Mouse (Mus musculus) myocyte (in vitro differentiated cells): ENCODE data around the gene Hsf2bp.

ENCODE experiments used
- MYOG ChIP-seq, 3 experiments: IDR thresholded peaks; one replicate each; pipeline ENCODE4 v1.6.1; 2011; ENCODE audit warnings: control low read depth in 2 of 3, low read depth in 2 of 3, mild to moderate bottlenecking in 2 of 3; ENCODE audit not compliant: insufficient read length in 2 of 3, control insufficient read depth in 1 of 3, insufficient read depth in 1 of 3
- POLR2A ChIP-seq: IDR thresholded peaks from one replicate; pipeline ENCODE4 v1.6.1; 2011; ENCODE audit warnings: low read depth, mild to moderate bottlenecking, control low read depth, moderate library complexity; ENCODE audit not compliant: insufficient read length
- TCF3 ChIP-seq: IDR thresholded peaks from one replicate; pipeline ENCODE4 v1.6.1; 2011; ENCODE audit warnings: low read depth, control low read depth; ENCODE audit not compliant: insufficient read length

GRCm38 (mm10) chr17:32046541-32046940 is 10.4 kb upstream of the Hsf2bp start:
- TF ChIP-seq MYOG (IDR thresholded peaks at IDR 0.05; ENCODE audit: control insufficient read depth in 1 of 3, insufficient read depth in 1 of 3, insufficient read length in 2 of 3, low read depth in 2 of 3) (no peak), TCF3 (no peak), POLR2A (no peak)
